8 mouse cellular contexts compared by ENCODE assay signal in genomic region chr17:56005415-56006061, GRCm38 (mm10). TPM values are rescaled to one million over a fixed set of nuclear protein-coding genes. Genes with fewer than 3 reads are reported as not detected.
A peak's percentile ranks its signal among the peaks of the same experiment; 100 is the strongest.
DNase-seq lines count a peak whose midpoint lies in the region; ATAC-seq and TF ChIP-seq lines count a peak whose summit lies in the region.

Stap2 (minus strand) TSS chr17:56005584.
Mpnd (plus strand) TSS chr17:56005711.

- H3K27ac ChIP-seq in spleen, adult 2 months (ENCODE audit: insufficient read depth, low read length): no peak within 1 kb of the TSS
- H3K27ac ChIP-seq in heart, embryonic 14.5 days (replicated peaks in 1 of 2; ENCODE audit: control insufficient read depth in 1 of 2, insufficient read depth in 1 of 2, low read depth in 2 of 2, low read length in 2 of 2): peak within 1 kb of the TSS in 1 of 2 experiments; percentile 5; a peak in 1 of 4 replicates
- no peak within 1 kb of the TSS for H3K27ac ChIP-seq in neural tube, embryonic 12.5 days

- no peak for ATAC-seq in heart, embryonic 14.5 days (ENCODE audit: insufficient number of reproducible peaks, insufficient read depth, low FRiP score, low read depth)
- ATAC-seq in neural tube, embryonic 12.5 days (ENCODE audit: low FRiP score, low read depth): no peak

- H3K9ac ChIP-seq in heart, embryonic 14.5 days (ENCODE audit: low read length): peak within 1 kb of the TSS; percentile 51; the same call in 1 of the 2 replicates
- 0 out of 2 replicates have a peak within 1 kb of the TSS, but pooled peaks have one; percentile 6 for H3K9ac ChIP-seq in neural tube, embryonic 12.5 days

- no peak for TF ChIP-seq POLR2A in spleen, adult 2 months (IDR thresholded peaks at IDR 0.05; ENCODE audit: low read depth, low read length)
- no peak for TF ChIP-seq POLR2A in brain, embryonic 14.5 days (IDR thresholded peaks at IDR 0.05; ENCODE audit: borderline replicate concordance, extremely low read depth, insufficient read depth, insufficient read length, poor library complexity, severe bottlenecking)

- intact Hi-C loops in left cerebral cortex, postnatal 4 days (cut with DNase I): no loop called here
- intact Hi-C loops in gastrocnemius, postnatal 36 days (cut with DNase I): no loop called here

- H3K4me3 ChIP-seq in spleen, adult 2 months (ENCODE audit: extremely low read depth, insufficient read depth, insufficient read length): peak within 1 kb of the TSS; percentile 2; the same call in 1 of the 2 replicates
- H3K4me3 ChIP-seq in heart, embryonic 14.5 days (ENCODE audit: control insufficient read depth in 1 of 2, insufficient read depth in 1 of 2, low read depth in 1 of 2, low read length in 2 of 2): peak within 1 kb of the TSS; percentile 24 to 35
- no peak within 1 kb of the TSS for H3K4me3 ChIP-seq in neural tube, embryonic 12.5 days

- H3K4me1 ChIP-seq in spleen, adult 2 months (ENCODE audit: control insufficient read depth, insufficient read depth, insufficient read length): peaks cover 9% of the 10 kb centered on the region; the same call in 1 of the 2 replicates
- H3K4me1 ChIP-seq in heart, embryonic 14.5 days (ENCODE audit: control insufficient read depth in 2 of 2, insufficient read depth in 2 of 2, low read length in 2 of 2): peaks cover 14 to 20% of the 10 kb centered on the region in 2 experiments
- H3K4me1 ChIP-seq in neural tube, embryonic 12.5 days: peaks cover 15% of the 10 kb centered on the region

- H3K4me2 ChIP-seq in heart, embryonic 14.5 days (ENCODE audit: low read length): peak within 1 kb of the TSS; percentile 48
- no peak within 1 kb of the TSS for H3K4me2 ChIP-seq in neural tube, embryonic 12.5 days (replicated peaks)

- 50% methylated on average over 12 of the region's 13 CpGs for WGBS in spleen, adult 2 months
- 26% methylated on average over 12 of the region's 13 CpGs for WGBS in heart, embryonic 14.5 days
- 58% methylated on average over 13 of the region's 13 CpGs for WGBS in neural tube, embryonic 12.5 days

- H3K27me3 ChIP-seq in spleen, adult 2 months (ENCODE audit: control insufficient read depth, insufficient read depth, low read length): no peaks in the 10 kb centered on the region
- peaks cover 13% of the 10 kb centered on the region; the same call in 1 of the 2 replicates for H3K27me3 ChIP-seq in heart, embryonic 14.5 days (ENCODE audit: control insufficient read depth, insufficient read depth, low read length)
- peaks cover 9% of the 10 kb centered on the region for H3K27me3 ChIP-seq in neural tube, embryonic 12.5 days (replicated peaks)

- DNase-seq in spleen, adult 2 months (ENCODE audit: low read depth in 1 of 2, low spot score in 2 of 2): peak in 1 of 2 experiments; percentile 69
- DNase-seq in spleen, adult 18-20 months: no peak
- DNase-seq in brain, embryonic 14.5 days (ENCODE audit: low read depth): peak; percentile 69
- DNase-seq in kidney, postnatal 14 days: peak; percentile 76
- DNase-seq in left cerebral cortex, postnatal 4 days: no peak
- no peak for DNase-seq in gastrocnemius, postnatal 36 days

- TF ChIP-seq CTCF in spleen, adult 2 months (IDR thresholded peaks at IDR 0.05; ENCODE audit: extremely low read depth, insufficient read depth, insufficient read length, insufficient replicate concordance): no peak
- no peak for TF ChIP-seq CTCF in brain, embryonic 14.5 days (IDR thresholded peaks at IDR 0.05; ENCODE audit: borderline replicate concordance, extremely low read depth, insufficient read depth, insufficient read length)

- H3K36me3 ChIP-seq in spleen, adult 2 months (ENCODE audit: control insufficient read depth, insufficient read depth, low read length): no peaks in the 10 kb centered on the region
- no peaks in the 10 kb centered on the region for H3K36me3 ChIP-seq in heart, embryonic 14.5 days (ENCODE audit: control insufficient read depth, insufficient read depth, low read length)
- no peaks in the 10 kb centered on the region for H3K36me3 ChIP-seq in neural tube, embryonic 12.5 days

- H3K9me3 ChIP-seq in heart, embryonic 14.5 days (ENCODE audit: control insufficient read depth, low read length): no peaks in the 10 kb centered on the region
- H3K9me3 ChIP-seq in neural tube, embryonic 12.5 days: no peaks in the 10 kb centered on the region

RNA-seq across cellular contexts. Expression of gene Stap2, which starts in this region (rescaled TPM):
- 9.1 and 12.0 TPM in 2 replicates for polyA plus RNA-seq in spleen, adult 2 months (2012; rRNA removed)
- polyA plus RNA-seq in brain, embryonic 14.5 days (2012; rRNA removed): 5.7 and 7.5 TPM in 2 replicates
- polyA plus RNA-seq in heart, embryonic 14.5 days (2014; fragmentation: Nextera tagmentation; extraction: Ambion mirVana): 15.9 and 16.6 TPM in 2 replicates
- polyA plus RNA-seq in neural tube, embryonic 12.5 days (2016; fragmentation: Nextera tagmentation; extraction: Ambion mirVana): 5.9 and 7.2 TPM in 2 replicates
- total RNA-seq in left cerebral cortex, postnatal 4 days (2021): 1 to 10 TPM; 3.8 to 4.6 TPM
- 1 to 10 TPM; 2.5 to 3.0 TPM for total RNA-seq in gastrocnemius, postnatal 36 days (2021)

RNA-seq across cellular contexts. Expression of gene Mpnd, which starts in this region (rescaled TPM):
- 76.7 and 135 TPM in 2 replicates for polyA plus RNA-seq in spleen, adult 2 months (2012; rRNA removed)
- 223 and 288 TPM in 2 replicates for polyA plus RNA-seq in brain, embryonic 14.5 days (2012; rRNA removed)
- polyA plus RNA-seq in heart, embryonic 14.5 days (2014; fragmentation: Nextera tagmentation; extraction: Ambion mirVana): 73.9 and 84.4 TPM in 2 replicates
- polyA plus RNA-seq in neural tube, embryonic 12.5 days (2016; fragmentation: Nextera tagmentation; extraction: Ambion mirVana): 209 and 214 TPM in 2 replicates
- 100 to 1,000 TPM in 1 of 2 experiments, 10 to 100 TPM in 1; 92.6 to 121 TPM for total RNA-seq in left cerebral cortex, postnatal 4 days (2021)
- 10 to 100 TPM; 40.6 to 50.2 TPM for total RNA-seq in gastrocnemius, postnatal 36 days (2021)

Comparison
In these comparisons a context has a peak if more than half of its experiments do, and no peak if none do; other contexts are left out.
1. DNase-seq: peak in brain, embryonic 14.5 days (single experiment) and kidney, postnatal 14 days (single experiment); none in spleen, adult 18-20 months (0 of 2), left cerebral cortex, postnatal 4 days (single experiment) and gastrocnemius, postnatal 36 days (0 of 2).